Mouse (Mus musculus) small intestine, adult 2 months (tissue): ENCODE data around the gene M1ap. TPM values are rescaled to one million over a fixed set of nuclear protein-coding genes. Genes with fewer than 3 reads are reported as not detected.

Experiments used
- H3K27ac ChIP-seq: fragments of 200-500 bp; 2 replicates; pipeline ENCODE4 v1.5.1; 2012; ENCODE audit warnings: low read depth, low read length, control low read depth, inconsistent platforms; ENCODE audit not compliant: insufficient read depth
- H3K27me3 ChIP-seq: fragments of 200-500 bp; 2 replicates; pipeline ENCODE4 v1.6.1; 2012; ENCODE audit warnings: mild to moderate bottlenecking, moderate library complexity, low read length, inconsistent platforms; ENCODE audit not compliant: control insufficient read depth, insufficient read depth
- H3K36me3 ChIP-seq: fragments of 200-500 bp; 2 replicates; pipeline ENCODE4 v1.6.1; 2012; ENCODE audit warnings: mild to moderate bottlenecking, low read length, control low read depth, inconsistent platforms; ENCODE audit not compliant: control insufficient read depth, insufficient read depth
- H3K4me1 ChIP-seq: fragments of 200-500 bp; 2 replicates; pipeline ENCODE4 v1.6.1; 2012; ENCODE audit warnings: low read length, inconsistent platforms, mixed read lengths; ENCODE audit not compliant: control insufficient read depth, insufficient read depth, insufficient read length
- H3K4me3 ChIP-seq: fragments of 200-500 bp; 2 replicates; pipeline ENCODE4 v1.5.1; 2012; ENCODE audit warnings: low read depth, mild to moderate bottlenecking, control low read depth, inconsistent platforms, low read length, moderate library complexity
- CTCF ChIP-seq: fragments of 200-500 bp; IDR thresholded peaks from 2 replicates; pipeline ENCODE4 v1.5.1; 2012; ENCODE audit warnings: low read depth, mild to moderate bottlenecking, control low read depth, inconsistent platforms, low read length, moderate library complexity, mixed read lengths; ENCODE audit not compliant: insufficient replicate concordance, insufficient read length; ENCODE audit errors: extremely low read depth
- POLR2A ChIP-seq: fragments of 200-500 bp; IDR thresholded peaks from 2 replicates; pipeline ENCODE4 v1.6.1; 2012; ENCODE audit warnings: low read depth, mild to moderate bottlenecking, control low read depth, inconsistent platforms, low read length, moderate library complexity
- WGBS: fragments of 180-500 bp; shearing (Covaris S2); methylation state at CpG from one replicate; pipeline ENCODE4 v1.1.7; 2018; 5-methylcytosine and 5-hydroxymethylcytosine counted together
- polyA plus RNA-seq: library from polyadenylated mRNA; depleted of rRNA; stranded (reverse); fragments of >200 nt; gene quantifications from 2 replicates; pipeline ENCODE4 v1.2.3, GENCODE M21; 2012

M1ap gene
- polyA plus RNA-seq, 1 experiment, result 1.3 TPM

DNA sequence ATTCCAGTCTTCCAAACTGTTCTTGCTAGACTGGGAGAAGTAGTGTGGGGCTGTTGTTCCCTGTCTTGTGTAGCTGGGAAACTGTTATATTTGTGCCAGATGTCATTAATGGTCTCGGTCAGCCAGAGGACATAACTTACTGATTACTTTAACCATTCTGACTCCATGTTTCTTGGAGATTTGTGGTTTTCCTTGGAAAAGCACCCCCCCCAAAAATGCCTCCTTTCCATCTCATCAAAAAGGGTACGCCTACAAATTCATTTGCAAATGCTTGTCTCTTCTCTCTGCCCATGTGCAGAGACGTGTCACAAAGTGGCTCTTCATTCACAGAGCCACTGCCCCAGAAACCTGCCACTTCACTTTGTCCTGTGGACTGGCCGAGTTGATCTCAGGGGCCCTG, 77.7 kb downstream of the M1ap start:
- no peak for TF ChIP-seq CTCF
- TF ChIP-seq POLR2A, result no peak

GRCm38 (mm10) chr6:83025221-83025620, 78.5 kb downstream of the M1ap start:
- Histone ChIP-seq H3K36me3 (no peaks in the 10 kb centered on the region), H3K4me1 (no peaks in the 10 kb centered on the region), H3K4me3 (no peak overlapping the region), H3K27ac (no peak overlapping the region), H3K27me3 (no peaks in the 10 kb centered on the region)
- TF ChIP-seq CTCF (no peak), POLR2A (no peak)
- WGBS, result 89% methylated on average over 4 of the region's 4 CpGs

More for the DNA sequence above, 77.7 kb downstream of the M1ap start:
- H3K4me3 ChIP-seq, result no peak overlapping the region
- 70% methylated on average over 4 of the region's 4 CpGs for WGBS
- H3K36me3 ChIP-seq, result no peaks in the 10 kb centered on the region
- H3K27me3 ChIP-seq, result no peaks in the 10 kb centered on the region
- H3K4me1 ChIP-seq, result no peaks in the 10 kb centered on the region
- no peak overlapping the region for H3K27ac ChIP-seq

DNA sequence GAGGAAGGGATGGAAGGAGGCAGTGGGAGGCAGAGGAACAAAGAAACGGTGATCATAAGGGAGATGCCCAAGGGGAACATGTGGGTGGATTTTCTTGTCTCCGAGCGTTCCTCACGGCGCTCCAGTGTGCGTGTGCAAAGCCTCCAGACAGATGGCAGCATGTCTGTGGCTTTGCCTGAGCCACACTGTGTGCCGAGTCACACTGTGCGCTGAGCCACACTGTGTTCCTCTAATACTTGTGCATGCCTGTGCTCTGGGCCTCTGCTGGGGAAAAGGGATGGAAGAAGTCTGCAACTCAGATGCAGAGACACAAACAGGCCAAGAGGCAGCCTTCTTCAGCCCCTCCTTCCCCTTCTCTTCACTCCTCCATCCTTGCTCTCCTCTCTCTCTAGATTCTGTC, 80.6 kb downstream of the M1ap start:
- no peaks in the 10 kb centered on the region for H3K27me3 ChIP-seq
- TF ChIP-seq CTCF (no peak), POLR2A (no peak)
- H3K36me3 ChIP-seq, result peaks cover 6% of the 10 kb centered on the region; the same call in 1 of the 2 replicates
- H3K4me3 ChIP-seq, result no peak overlapping the region
- no peak overlapping the region for H3K27ac ChIP-seq
- WGBS, result 77% methylated on average over 8 of the region's 8 CpGs
- 0 out of 2 replicates have a peak, but pooled peaks cover 2% of the 10 kb centered on the region for H3K4me1 ChIP-seq

DNA sequence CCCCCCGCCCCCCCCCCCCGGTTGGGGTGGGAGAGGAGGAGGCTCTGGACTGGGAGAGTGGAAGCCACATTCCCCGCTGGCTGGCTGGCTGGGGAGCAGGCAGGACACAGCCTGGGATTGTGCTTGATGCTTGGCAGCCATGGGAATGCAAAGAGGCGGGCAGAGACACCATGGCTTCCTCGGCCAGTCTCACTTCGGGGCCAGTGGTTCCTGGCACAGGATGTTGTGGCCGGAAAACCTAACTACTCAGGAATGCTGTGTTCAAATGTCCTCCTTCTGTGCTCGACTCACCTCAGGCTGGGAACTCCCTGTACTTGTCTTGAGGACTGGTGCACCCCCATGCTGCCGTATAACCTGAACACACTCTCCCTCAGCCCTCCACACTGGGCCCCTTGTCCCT, 81.0 kb downstream of the M1ap start:
- 64% methylated on average over 7 of the region's 9 CpGs for WGBS
- peaks cover 6% of the 10 kb centered on the region; the same call in 1 of the 2 replicates for H3K36me3 ChIP-seq
- H3K4me3 ChIP-seq, result no peak overlapping the region
- peaks cover 2% of the 10 kb centered on the region; the same call in 1 of the 2 replicates for H3K4me1 ChIP-seq
- TF ChIP-seq CTCF (no peak), POLR2A (no peak)
- H3K27ac ChIP-seq, result no peak overlapping the region
- no peaks in the 10 kb centered on the region for H3K27me3 ChIP-seq

GRCm38 (mm10) chr6:83029777-83030176, 83.1 kb downstream of the M1ap start:
- no peaks in the 10 kb centered on the region for H3K27me3 ChIP-seq
- no peak for TF ChIP-seq CTCF
- TF ChIP-seq POLR2A, result no peak
- WGBS, result 82% methylated on average over 10 of the region's 10 CpGs
- H3K36me3 ChIP-seq, result peaks cover 6% of the 10 kb centered on the region; the same call in 1 of the 2 replicates
- H3K4me1 ChIP-seq, result peaks cover 7% of the 10 kb centered on the region
- H3K27ac ChIP-seq, result no peak overlapping the region
- H3K4me3 ChIP-seq, result no peak overlapping the region

DNA sequence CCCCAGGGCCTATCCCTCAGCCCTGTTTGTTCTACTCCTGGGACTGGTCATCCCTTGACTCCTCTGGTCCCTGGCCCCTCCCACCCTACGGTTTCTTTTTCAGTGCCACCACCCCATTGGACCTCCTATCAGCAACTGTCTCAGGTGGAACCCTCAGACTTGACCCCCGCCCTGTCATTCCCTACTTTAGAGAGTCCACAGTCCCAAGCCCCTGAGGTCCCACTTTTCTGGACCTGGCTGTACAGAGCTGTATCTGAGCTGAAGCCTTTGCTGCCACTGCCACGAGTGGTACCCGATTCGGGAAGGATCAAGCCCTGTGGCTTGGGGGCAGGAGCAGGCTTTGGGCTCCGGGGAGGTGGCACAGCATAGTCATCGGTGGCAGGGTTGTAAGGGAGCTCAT, 84.4 kb downstream of the M1ap start:
- no peak for TF ChIP-seq CTCF
- TF ChIP-seq POLR2A, result no peak
- Histone ChIP-seq H3K27ac (no peak overlapping the region), H3K4me1 (peaks cover 7% of the 10 kb centered on the region), H3K4me3 (no peak overlapping the region), H3K36me3 (peaks cover 6% of the 10 kb centered on the region; the same call in 1 of the 2 replicates), H3K27me3 (no peaks in the 10 kb centered on the region)
- WGBS, result 89% methylated on average over 7 of the region's 7 CpGs

DNA sequence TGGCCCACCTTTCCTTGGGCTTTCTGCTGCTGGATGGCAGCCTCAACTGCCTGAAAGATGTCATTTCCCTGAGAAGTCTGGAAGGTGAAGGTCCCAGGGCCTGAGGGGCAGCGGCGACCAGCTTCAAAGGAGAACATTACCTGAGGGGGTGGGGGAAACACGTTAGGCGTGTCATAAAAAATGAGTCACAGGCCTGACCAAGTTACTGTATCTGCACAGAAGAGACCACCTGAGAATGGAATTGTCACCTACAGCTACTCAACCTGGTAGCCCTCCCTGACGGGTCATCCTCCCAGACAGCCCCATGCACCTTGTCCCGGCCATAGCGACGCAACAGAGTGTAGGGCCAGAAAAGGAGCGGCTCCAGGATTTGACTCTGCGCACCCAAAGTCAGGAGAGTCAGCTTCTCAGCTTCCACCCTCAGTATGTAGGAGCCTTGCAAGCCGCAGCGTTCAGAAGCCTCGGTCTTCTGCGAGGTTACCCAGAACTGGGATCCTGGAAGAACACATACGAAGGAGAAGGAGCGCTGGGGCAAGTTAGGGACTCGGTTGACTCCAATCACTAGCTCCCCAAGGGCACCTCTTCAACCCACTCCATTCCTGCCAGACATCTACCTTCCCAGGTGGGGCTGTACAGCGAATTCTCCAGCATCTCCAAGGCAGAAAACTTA, 85.4 kb downstream of the M1ap start:
- WGBS, result 82% methylated on average over 18 of the region's 18 CpGs
- Histone ChIP-seq H3K36me3 (peaks cover 6% of the 10 kb centered on the region; the same call in 1 of the 2 replicates), H3K27me3 (no peaks in the 10 kb centered on the region), H3K4me3 (peak overlapping the region; percentile 95), H3K27ac (no peak overlapping the region), H3K4me1 (peaks cover 7% of the 10 kb centered on the region)
- TF ChIP-seq POLR2A, result no peak
- TF ChIP-seq CTCF, result no peak
